Mouse (Mus musculus) kidney, postnatal 36 days (tissue): ENCODE results near the gene Nhsl2.

ENCODE experiments used
- DNase-seq, 2 experiments: peaks; one replicate each; pipeline ENCODE4 v3.0.0; 2021 to 2022; ENCODE audit warnings: mixed read lengths in 2 of 2

Gene Nhsl2

GRCm38 (mm10) chrX:101902597-101902996 is 53.4 kb downstream of the Nhsl2 start:
- DNase-seq, result no peak

GRCm38 (mm10) chrX:101907301-101907700 is 58.1 kb downstream of the Nhsl2 start:
- DNase-seq, result no peak

- no peak for DNase-seq
These were observed 79.9 kb downstream of the Nhsl2 start for GRCm38 (mm10) chrX:101929131-101929530.

- no peak for DNase-seq
These were observed 81.1 kb downstream of the Nhsl2 start for GRCm38 (mm10) chrX:101930301-101930700.

GRCm38 (mm10) chrX:101931016-101931415 is 81.8 kb downstream of the Nhsl2 start:
- DNase-seq, result no peak

GRCm38 (mm10) chrX:101932244-101932643 is 83.1 kb downstream of the Nhsl2 start:
- no peak for DNase-seq

- DNase-seq, result no peak
These were observed 84.2 kb downstream of the Nhsl2 start for GRCm38 (mm10) chrX:101933346-101933745.

- no peak for DNase-seq
These were observed 86.2 kb downstream of the Nhsl2 start for GRCm38 (mm10) chrX:101935291-101935840.

- DNase-seq, result no peak
These were observed 90.3 kb downstream of the Nhsl2 start for GRCm38 (mm10) chrX:101939486-101939885.

GRCm38 (mm10) chrX:101942461-101942896 is 93.3 kb downstream of the Nhsl2 start:
- peak; percentile 78 to 86 for DNase-seq

GRCm38 (mm10) chrX:101943743-101944142 is 94.6 kb downstream of the Nhsl2 start:
- no peak for DNase-seq

GRCm38 (mm10) chrX:101944761-101945330 is 95.7 kb downstream of the Nhsl2 start:
- peak; percentile 39 to 63 for DNase-seq

- peak; percentile 9 to 38 for DNase-seq
These were observed 103.3 kb downstream of the Nhsl2 start for GRCm38 (mm10) chrX:101952436-101952835.

- DNase-seq, result peak; percentile 27 to 44
These were observed 104.1 kb downstream of the Nhsl2 start for GRCm38 (mm10) chrX:101953256-101953655.

GRCm38 (mm10) chrX:101953787-101954491 is 104.8 kb downstream of the Nhsl2 start:
- DNase-seq, result peak; percentile 86 to 90

GRCm38 (mm10) chrX:101954492-101954851 is 105.3 kb downstream of the Nhsl2 start:
- DNase-seq, result no peak

GRCm38 (mm10) chrX:101961848-101962247 is 112.7 kb downstream of the Nhsl2 start:
- DNase-seq, result no peak

- no peak for DNase-seq
These were observed 114.5 kb downstream of the Nhsl2 start for GRCm38 (mm10) chrX:101963711-101964110.

GRCm38 (mm10) chrX:101973028-101973427 is 123.8 kb downstream of the Nhsl2 start:
- DNase-seq, result no peak

GRCm38 (mm10) chrX:101976931-101977330 is 127.7 kb downstream of the Nhsl2 start:
- no peak for DNase-seq

GRCm38 (mm10) chrX:101978861-101979260 is 129.7 kb downstream of the Nhsl2 start:
- DNase-seq, result no peak

- DNase-seq, result no peak
These were observed 130.1 kb downstream of the Nhsl2 start for GRCm38 (mm10) chrX:101979267-101979666.

GRCm38 (mm10) chrX:101980586-101980985 is 131.4 kb downstream of the Nhsl2 start:
- DNase-seq, result no peak

GRCm38 (mm10) chrX:101981450-101981849 is 132.3 kb downstream of the Nhsl2 start:
- DNase-seq, result peak in 1 of 2 experiments; percentile 28
